Mouse (Mus musculus) C2C12 (cell line): Measurements from ENCODE around the gene Wdr45. TPM values are rescaled to one million over a fixed set of nuclear protein-coding genes. Genes with fewer than 3 reads are reported as not detected.

Experiments
- H3K27me3 ChIP-seq: one replicate; pipeline ENCODE4 v1.6.1; 2011; ENCODE audit not compliant: control insufficient read depth, insufficient read depth, insufficient read length
- H3K36me3 ChIP-seq: one replicate; pipeline ENCODE4 v1.6.1; 2011; ENCODE audit not compliant: control insufficient read depth, insufficient read depth
- H3K4me3 ChIP-seq: one replicate; pipeline ENCODE4 v1.5.1; 2011; ENCODE audit warnings: mild to moderate bottlenecking, control low read depth; ENCODE audit not compliant: poor library complexity, insufficient read depth, severe bottlenecking
- H3K79me2 ChIP-seq: one replicate; pipeline ENCODE4 v1.6.1; 2011; ENCODE audit not compliant: control insufficient read depth, insufficient read depth
- H3K79me3 ChIP-seq: one replicate; pipeline ENCODE4 v1.6.1; 2011; ENCODE audit warnings: low read depth, control low read depth
- H3ac ChIP-seq: one replicate; pipeline ENCODE3; 2011; ENCODE audit warnings: low read depth; ENCODE audit not compliant: control insufficient read depth, insufficient read length
- CEBPB ChIP-seq: IDR thresholded peaks from one replicate; pipeline ENCODE4 v1.6.1; 2011; ENCODE audit warnings: low read depth, mild to moderate bottlenecking, control low read depth, moderate library complexity
- CTCF ChIP-seq: IDR thresholded peaks from one replicate; pipeline ENCODE4 v1.5.1; 2011; ENCODE audit not compliant: control insufficient read depth, insufficient read depth, insufficient read length
- FOSL1 ChIP-seq: IDR thresholded peaks from one replicate; pipeline ENCODE4 v1.8.0; 2011; ENCODE audit warnings: mild to moderate bottlenecking, low read length; ENCODE audit not compliant: poor library complexity, insufficient read depth, severe bottlenecking
- MAX ChIP-seq: IDR thresholded peaks from one replicate; pipeline ENCODE4 v1.6.1; 2011; ENCODE audit warnings: mild to moderate bottlenecking, control low read depth
- MYOD1 ChIP-seq: IDR thresholded peaks from one replicate; pipeline ENCODE4 v1.6.1; 2011; ENCODE audit warnings: low read depth; ENCODE audit not compliant: control insufficient read depth, insufficient read length
- MYOG ChIP-seq: IDR thresholded peaks from one replicate; pipeline ENCODE4 v1.6.1; 2011; ENCODE audit not compliant: control insufficient read depth, insufficient read length; ENCODE audit errors: extremely low read depth
- USF1 ChIP-seq: IDR thresholded peaks from one replicate; pipeline ENCODE4 v1.6.1; 2011; ENCODE audit warnings: low read depth, mild to moderate bottlenecking, control low read depth, moderate library complexity
- polyA plus RNA-seq: library from polyadenylated mRNA; unstranded; fragments of >200 nt; fragmentation: generic; extraction: Trizol; gene quantifications from one replicate; pipeline ENCODE4 v1.2.1, GENCODE M21; 2012; ENCODE audit warnings: missing spikeins

Wdr45 gene
- polyA plus RNA-seq, 1 experiment = 18.4 TPM

- H3K79me3 ChIP-seq = no peaks in the 10 kb centered on the region
- H3K27me3 ChIP-seq = no peaks in the 10 kb centered on the region
- no peaks in the 10 kb centered on the region for H3K36me3 ChIP-seq
- no peak for TF ChIP-seq USF1
- no peak for TF ChIP-seq CTCF
- TF ChIP-seq MYOG = no peak
- TF ChIP-seq MYOD1 = no peak
- TF ChIP-seq CEBPB = no peak
- no peak for TF ChIP-seq FOSL1
- TF ChIP-seq MAX = no peak
- peak overlapping the region; percentile 11 for H3K4me3 ChIP-seq
- no peaks in the 10 kb centered on the region for H3K79me2 ChIP-seq
- H3ac ChIP-seq = no peak overlapping the region
These were observed 34.1 kb upstream of the Wdr45 start for GRCm38 (mm10) chrX:7680057-7680412.

GRCm38 (mm10) chrX:7680864-7681263 is 33.3 kb upstream of the Wdr45 start, which contains the start of gene Magix:
Magix (minus strand) TSS chrX:7681251.
- TF ChIP-seq MYOG = no peak
- no peak for TF ChIP-seq CEBPB
- TF ChIP-seq MYOD1 = no peak
- no peak for TF ChIP-seq FOSL1
- TF ChIP-seq USF1 = no peak
- TF ChIP-seq CTCF = no peak
- H3ac ChIP-seq = no peak within 1 kb of the TSS
- no peaks in the 10 kb centered on the region for H3K27me3 ChIP-seq
- no peaks in the 10 kb centered on the region for H3K36me3 ChIP-seq
- H3K79me2 ChIP-seq = no peaks in the 10 kb centered on the region
- no peaks in the 10 kb centered on the region for H3K79me3 ChIP-seq
- H3K4me3 ChIP-seq = peak within 1 kb of the TSS; percentile 11

- H3K79me3 ChIP-seq = no peaks in the 10 kb centered on the region
- TF ChIP-seq CEBPB (no peak), MAX (no peak), USF1 (no peak), MYOD1 (no peak), CTCF (no peak), FOSL1 (no peak), MYOG (no peak)
- H3K79me2 ChIP-seq = no peaks in the 10 kb centered on the region
- H3K4me3 ChIP-seq = no peak overlapping the region
- H3ac ChIP-seq = no peak overlapping the region
- no peaks in the 10 kb centered on the region for H3K36me3 ChIP-seq
- H3K27me3 ChIP-seq = peaks cover 4% of the 10 kb centered on the region
These were observed 25.8 kb upstream of the Wdr45 start for GRCm38 (mm10) chrX:7688321-7688720.

- Histone ChIP-seq H3K79me3 (no peaks in the 10 kb centered on the region), H3K36me3 (no peaks in the 10 kb centered on the region), H3K79me2 (no peaks in the 10 kb centered on the region), H3K27me3 (peaks cover 4% of the 10 kb centered on the region), H3ac (no peak overlapping the region), H3K4me3 (no peak overlapping the region)
- no peak for TF ChIP-seq MAX
- TF ChIP-seq CEBPB = no peak
- TF ChIP-seq MYOD1 = no peak
These were observed 23.6 kb upstream of the Wdr45 start for GRCm38 (mm10) chrX:7690486-7690885.

GRCm38 (mm10) chrX:7692862-7693261 is 21.3 kb upstream of the Wdr45 start:
- no peaks in the 10 kb centered on the region for H3K36me3 ChIP-seq
- no peaks in the 10 kb centered on the region for H3K27me3 ChIP-seq
- peaks cover 8% of the 10 kb centered on the region for H3K79me3 ChIP-seq
- TF ChIP-seq USF1 (no peak), MYOG (no peak), FOSL1 (no peak), CTCF (no peak), MAX (no peak), CEBPB (no peak)
- no peak overlapping the region for H3ac ChIP-seq
- no peak overlapping the region for H3K4me3 ChIP-seq
- H3K79me2 ChIP-seq = peaks cover 9% of the 10 kb centered on the region

- TF ChIP-seq MYOD1 (no peak), USF1 (no peak), MYOG (no peak), MAX (no peak), CTCF (no peak), FOSL1 (no peak), CEBPB (no peak)
- no peak overlapping the region for H3K4me3 ChIP-seq
- H3K36me3 ChIP-seq = peaks cover 4% of the 10 kb centered on the region
- peaks cover 18% of the 10 kb centered on the region for H3K79me3 ChIP-seq
- H3K79me2 ChIP-seq = peaks cover 33% of the 10 kb centered on the region
- H3K27me3 ChIP-seq = no peaks in the 10 kb centered on the region
- no peak overlapping the region for H3ac ChIP-seq
These were observed 17.6 kb upstream of the Wdr45 start for GRCm38 (mm10) chrX:7696520-7696919.
